ENCODE assay signal across 21 mouse cellular contexts in genomic region chr19:41119924-41120323, GRCm38 (mm10). TPM values are rescaled to one million over a fixed set of nuclear protein-coding genes. Genes with fewer than 3 reads are reported as not detected.
DNase-seq lines count a peak whose midpoint lies in the region; ATAC-seq and TF ChIP-seq lines count a peak whose summit lies in the region.
"Had no signal": no experiment of that assay in that cellular context is flagged by ENCODE, and none has a peak within 500 bp of the region (broad histone marks: within the 10 kb centered on the region; RNA-seq: fewer than 3 reads in every experiment).

No protein-coding gene starts in this region.

- intact Hi-C loops in heart, postnatal 14 days (cut with DNase I) = no loop called here

- ATAC-seq in liver, postnatal 0 days = no peak
- ATAC-seq: CD4-positive, CD25-positive, alpha-beta regulatory T cell, adult 4 months had no signal

- H3K36me3 ChIP-seq in liver, postnatal 0 days (replicated peaks; ENCODE audit: insufficient read depth, low read length) = no peaks in the 10 kb centered on the region
- H3K36me3 ChIP-seq: heart, embryonic 12.5 days; limb, embryonic 15.5 days; lung, embryonic 15.5 days; neural tube, embryonic 13.5 days had no signal

- H3K4me1 ChIP-seq in liver, postnatal 0 days (ENCODE audit: insufficient read depth) = no peaks in the 10 kb centered on the region
- H3K4me1 ChIP-seq: heart, embryonic 12.5 days had no signal

- no peak overlapping the region for H3K9ac ChIP-seq in liver, postnatal 0 days (replicated peaks)
- H3K9ac ChIP-seq: heart, embryonic 12.5 days; limb, embryonic 15.5 days; lung, embryonic 15.5 days; neural tube, embryonic 13.5 days had no signal

- peak; percentile 15 to 27 for DNase-seq in heart, postnatal 14 days
- DNase-seq in heart, adult 9 months (ENCODE audit: low spot score in 2 of 2) = no peak
- peak; percentile 64 for DNase-seq in brain, embryonic 14.5 days (ENCODE audit: low read depth)
- peak; percentile 54 to 55 for DNase-seq in frontal cortex, postnatal 14 days (ENCODE audit: low spot score in 2 of 2)
- DNase-seq in right cerebral cortex, adult 18-20 months = peak; percentile 79
- no peak for DNase-seq in urinary bladder, adult 18-20 months (ENCODE audit: low spot score in 2 of 2)
- DNase-seq in cerebellum, adult 11-12 months = no peak
- no peak for DNase-seq in liver, postnatal 0 days
- DNase-seq: adrenal gland, postnatal 14 days; cerebellum, adult 2 months; gastrocnemius, postnatal 36 days; kidney, adult 8-10 months; thymus, postnatal 14 days had no signal

- H3K4me2 ChIP-seq in liver, postnatal 0 days (ENCODE audit: low read depth, low read length) = no peak overlapping the region
- H3K4me2 ChIP-seq: heart, embryonic 12.5 days; limb, embryonic 15.5 days; lung, embryonic 15.5 days; neural tube, embryonic 13.5 days had no signal

- no peak for TF ChIP-seq CTCF in brain, embryonic 14.5 days (IDR thresholded peaks at IDR 0.05; ENCODE audit: borderline replicate concordance, extremely low read depth, insufficient read depth, insufficient read length)
- no peak for TF ChIP-seq CTCF in liver, postnatal 0 days (IDR thresholded peaks at IDR 0.05; ENCODE audit: low read depth)

- no peak for TF ChIP-seq EP300 in liver, postnatal 0 days (IDR thresholded peaks at IDR 0.05; ENCODE audit: low read depth)

- no peaks in the 10 kb centered on the region for H3K9me3 ChIP-seq in liver, postnatal 0 days (ENCODE audit: low read length)
- H3K9me3 ChIP-seq: heart, embryonic 12.5 days; limb, embryonic 15.5 days; lung, embryonic 15.5 days; neural tube, embryonic 13.5 days had no signal

- H3K27me3 ChIP-seq in liver, postnatal 0 days (ENCODE audit: insufficient read depth, low read length) = no peaks in the 10 kb centered on the region
- H3K27me3 ChIP-seq: limb, embryonic 15.5 days; lung, embryonic 15.5 days; neural tube, embryonic 13.5 days had no signal

- 86% methylated on average over 13 of the region's 13 CpGs for WGBS in liver, postnatal 0 days (ENCODE audit: insufficient replicate concordance)

- no peak overlapping the region for H3K27ac ChIP-seq in liver, postnatal 0 days (ENCODE audit: low read depth)
- H3K27ac ChIP-seq: limb, embryonic 15.5 days; lung, embryonic 15.5 days; neural tube, embryonic 13.5 days had no signal

- TF ChIP-seq POLR2A in brain, embryonic 14.5 days (IDR thresholded peaks at IDR 0.05; ENCODE audit: borderline replicate concordance, extremely low read depth, insufficient read depth, insufficient read length, poor library complexity, severe bottlenecking) = no peak

- H3K4me3 ChIP-seq in liver, postnatal 0 days (ENCODE audit: low read depth, low read length) = no peak overlapping the region
- H3K4me3 ChIP-seq: erythroblast, embryonic 14.5 days; heart, embryonic 12.5 days; limb, embryonic 15.5 days; lung, embryonic 15.5 days; neural tube, embryonic 13.5 days had no signal

RNA-seq across cellular contexts. Expression of gene Opalin, which starts 43.0 kb away (rescaled TPM):
- not detected for total RNA-seq in heart, postnatal 14 days (2021)
- polyA plus RNA-seq in brain, embryonic 14.5 days (2012; rRNA removed) = 0.08 TPM in 1 of 2 replicates, not detected in the other
- not detected in 2 replicates for polyA plus RNA-seq in liver, postnatal 0 days (2015; fragmentation: Nextera tagmentation; extraction: Ambion mirVana)
- total RNA-seq: adrenal gland, postnatal 14 days; gastrocnemius, postnatal 36 days; hematopoietic stem cell, adult 5-6 weeks; megakaryocyte, adult 5-6 weeks had no signal
- polyA plus RNA-seq: CD4-positive, CD25-positive, alpha-beta regulatory T cell, adult 4 months; erythroblast, embryonic 14.5 days; limb, embryonic 15.5 days; lung, embryonic 15.5 days; neural tube, embryonic 13.5 days had no signal

Comparison
In these comparisons a context has a peak if more than half of its experiments do, and no peak if none do; other contexts are left out.
1. DNase-seq: peak in heart, postnatal 14 days (2 of 2), brain, embryonic 14.5 days (single experiment), frontal cortex, postnatal 14 days (2 of 2) and right cerebral cortex, adult 18-20 months (single experiment); none in heart, adult 9 months (0 of 2), urinary bladder, adult 18-20 months (0 of 2), cerebellum, adult 11-12 months (single experiment) and liver, postnatal 0 days (single experiment).